Mouse (Mus musculus) forebrain, embryonic 14.5 days (tissue): ENCODE measurements at regions not wholly inside any gene's neighbourhood (a gene's known extent, or its start where the extent isn't known, plus 50 kb on each side); places are given as distances from the start of the nearest gene placed in this dataset.

ENCODE experiments used
- ATAC-seq: fragments of 200-750 bp; cut with Nextera tagmentation; 2 replicates; pipeline ENCODE4 v1.8.0; 2017; ENCODE audit warnings: mild to moderate bottlenecking, moderate library complexity
- DNase-seq: peaks from one replicate; pipeline ENCODE4 v3.0.0-alpha.2; 2015; ENCODE audit warnings: low spot score
- H3K27ac ChIP-seq: fragments of 300-500 bp; sonication (generic); 2 replicates; pipeline ENCODE4 v1.5.1; 2014; ENCODE audit warnings: low read depth, mild to moderate bottlenecking, control low read depth, low read length, moderate library complexity
- H3K27me3 ChIP-seq: fragments of 300-500 bp; sonication (generic); replicated peaks from 2 replicates; pipeline ENCODE4 v1.6.1; 2014; ENCODE audit warnings: low read length, control low read depth, mixed read lengths; ENCODE audit not compliant: control insufficient read depth, insufficient read depth
- H3K36me3 ChIP-seq: fragments of 300-500 bp; sonication (generic); 2 replicates; pipeline ENCODE4 v1.6.1; 2014; ENCODE audit warnings: low read length, control low read depth; ENCODE audit not compliant: control insufficient read depth, insufficient read depth
- H3K4me1 ChIP-seq: fragments of 300-500 bp; sonication (generic); 2 replicates; pipeline ENCODE4 v1.6.1; 2014; ENCODE audit warnings: antibody characterized with exemption, low read length, control low read depth; ENCODE audit not compliant: control insufficient read depth, insufficient read depth
- H3K4me2 ChIP-seq: fragments of 300-500 bp; sonication (generic); 2 replicates; pipeline ENCODE4 v1.6.1; 2014; ENCODE audit warnings: mild to moderate bottlenecking, control low read depth, low read length
- H3K4me3 ChIP-seq: fragments of 300-500 bp; sonication (generic); 2 replicates; pipeline ENCODE4 v1.5.1; 2014; ENCODE audit warnings: low read depth, low read length, control low read depth
- H3K9ac ChIP-seq: fragments of 300-500 bp; sonication (generic); 2 replicates; pipeline ENCODE4 v1.6.1; 2014; ENCODE audit warnings: mild to moderate bottlenecking, low read length, control low read depth, moderate library complexity
- H3K9me3 ChIP-seq: fragments of 300-500 bp; sonication (generic); replicated peaks from 2 replicates; pipeline ENCODE4 v1.6.1; 2016; ENCODE audit warnings: low read length, control low read depth, mixed read lengths; ENCODE audit not compliant: control insufficient read depth
- WGBS: fragments of 180-500 bp; shearing (Covaris S2); extraction: QIAGEN DNeasy Blood & Tissue Kit; methylation state at CpG from one replicate; pipeline ENCODE4 v1.1.7; 2014; 5-methylcytosine and 5-hydroxymethylcytosine counted together

GRCm38 (mm10) chr9:51637131-51637920 lies 127.8 kb upstream of the Arhgap20 start:
- H3K9me3 ChIP-seq, result no peaks in the 10 kb centered on the region
- H3K9ac ChIP-seq, result no peak overlapping the region
- H3K36me3 ChIP-seq, result no peaks in the 10 kb centered on the region
- H3K27me3 ChIP-seq, result no peaks in the 10 kb centered on the region
- no peaks in the 10 kb centered on the region for H3K4me1 ChIP-seq
- no peak overlapping the region for H3K4me2 ChIP-seq
- no peak overlapping the region for H3K27ac ChIP-seq
- DNase-seq (peak; percentile 36), ATAC-seq (no peak)
- no peak overlapping the region for H3K4me3 ChIP-seq
- WGBS, result 44% methylated on average over 6 of the region's 6 CpGs

DNA sequence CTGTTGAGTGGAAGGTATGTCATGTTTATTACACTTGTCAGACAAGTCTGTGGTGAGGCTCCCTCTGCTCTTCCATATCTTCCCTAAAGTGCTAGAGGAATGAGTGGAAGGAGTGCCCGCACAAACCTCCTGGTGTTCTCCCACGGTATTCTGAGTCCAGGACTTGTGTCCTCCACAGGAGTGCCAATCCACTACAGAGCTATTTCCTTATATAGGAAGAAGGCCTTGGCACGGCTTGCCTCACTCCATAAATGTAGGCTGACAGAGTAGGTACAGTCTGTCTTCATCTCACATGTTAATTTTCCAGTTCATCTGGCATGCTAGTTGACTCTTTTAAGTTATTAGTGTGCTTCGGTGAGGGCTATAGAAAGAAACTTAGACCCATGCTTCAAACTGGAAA lies 123.4 kb upstream of the Arhgap20 start:
- Histone ChIP-seq H3K36me3 (no peaks in the 10 kb centered on the region), H3K4me3 (no peak overlapping the region), H3K9ac (no peak overlapping the region), H3K9me3 (no peaks in the 10 kb centered on the region), H3K4me1 (no peaks in the 10 kb centered on the region), H3K27me3 (no peaks in the 10 kb centered on the region), H3K4me2 (no peak overlapping the region), H3K27ac (no peak overlapping the region)
- 83% methylated on average over 4 of the region's 4 CpGs for WGBS
- ATAC-seq, result no peak
- DNase-seq, result no peak

GRCm38 (mm10) chr9:51645426-51645825 lies 119.7 kb upstream of the Arhgap20 start:
- ATAC-seq (no peak), DNase-seq (no peak)
- Histone ChIP-seq H3K36me3 (no peaks in the 10 kb centered on the region), H3K27ac (no peak overlapping the region), H3K9ac (no peak overlapping the region), H3K4me3 (no peak overlapping the region), H3K4me1 (no peaks in the 10 kb centered on the region), H3K4me2 (no peak overlapping the region), H3K27me3 (no peaks in the 10 kb centered on the region), H3K9me3 (no peaks in the 10 kb centered on the region)
- 77% methylated on average over 1 of the region's 1 CpGs for WGBS

DNA sequence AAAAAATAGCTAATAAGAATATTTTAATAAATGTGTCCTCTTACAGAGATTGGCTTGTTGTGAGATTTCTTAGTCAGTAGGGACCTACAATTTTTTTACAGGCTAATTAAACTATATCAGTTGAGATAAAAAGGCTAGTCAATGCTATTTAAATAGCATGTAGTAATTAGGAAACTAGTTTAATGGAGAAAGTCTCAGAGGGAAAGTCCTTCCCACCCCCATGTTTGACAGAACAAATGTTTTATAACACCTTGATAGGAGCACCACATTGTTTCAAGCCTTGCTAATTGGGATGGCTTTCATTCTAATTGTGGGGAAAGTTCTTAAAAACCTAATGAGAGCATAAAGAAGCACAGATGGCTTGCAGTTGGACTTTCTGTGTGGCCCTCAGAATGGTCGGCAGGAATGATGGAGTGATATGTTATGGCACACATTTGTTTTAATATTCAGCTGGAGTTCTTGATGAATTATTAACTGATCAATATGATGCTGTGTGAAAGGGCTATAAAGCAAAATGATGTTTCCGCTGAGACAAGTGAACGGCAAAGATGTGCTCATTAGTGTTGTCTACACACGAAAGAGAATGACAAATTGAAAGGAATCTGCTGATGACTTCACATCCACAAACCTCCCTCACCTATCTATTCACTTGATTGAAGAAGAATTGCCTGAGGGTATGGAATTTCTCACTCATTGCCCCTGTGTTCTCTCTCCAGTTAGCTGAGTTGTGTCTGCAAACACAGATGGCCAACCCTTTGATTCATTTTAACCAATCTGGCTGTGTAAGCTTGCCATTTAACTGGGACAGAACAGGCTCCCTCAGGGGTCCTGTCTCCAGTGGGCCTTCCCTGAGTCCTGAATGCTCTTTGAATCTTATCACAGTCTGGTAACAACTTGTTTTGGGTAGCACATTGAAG lies 111.5 kb upstream of the Arhgap20 start:
- Histone ChIP-seq H3K9me3 (no peaks in the 10 kb centered on the region), H3K4me1 (no peaks in the 10 kb centered on the region), H3K27me3 (no peaks in the 10 kb centered on the region), H3K27ac (no peak overlapping the region), H3K4me2 (no peak overlapping the region), H3K4me3 (no peak overlapping the region), H3K36me3 (no peaks in the 10 kb centered on the region), H3K9ac (no peak overlapping the region)
- 50% methylated on average over 4 of the region's 4 CpGs for WGBS
- peak; percentile 78 for ATAC-seq
- peak; percentile 67 for DNase-seq

DNA sequence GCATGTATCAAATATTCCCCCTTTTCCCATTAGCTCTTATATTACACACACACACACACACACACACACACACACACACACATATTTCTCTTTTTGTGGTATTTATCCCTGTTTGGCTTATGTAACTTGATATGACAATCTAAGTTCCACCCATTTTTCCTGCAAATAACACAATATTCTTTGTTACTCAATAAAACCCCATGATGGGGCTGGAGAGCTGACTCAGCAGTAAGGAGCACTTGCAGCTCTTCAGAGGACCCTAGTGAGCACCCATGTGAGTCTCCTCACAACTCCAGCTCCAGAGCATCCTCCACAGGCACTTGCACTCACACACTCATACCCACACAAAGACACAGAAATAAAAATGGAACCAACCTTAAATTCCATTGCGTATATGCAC lies 110.5 kb upstream of the Arhgap20 start:
- H3K4me3 ChIP-seq, result no peak overlapping the region
- no peak overlapping the region for H3K4me2 ChIP-seq
- 96% methylated on average over 1 of the region's 1 CpGs for WGBS
- ATAC-seq, result no peak
- H3K27me3 ChIP-seq, result no peaks in the 10 kb centered on the region
- no peak for DNase-seq
- H3K9ac ChIP-seq, result no peak overlapping the region
- H3K36me3 ChIP-seq, result no peaks in the 10 kb centered on the region
- no peaks in the 10 kb centered on the region for H3K4me1 ChIP-seq
- no peak overlapping the region for H3K27ac ChIP-seq
- H3K9me3 ChIP-seq, result no peaks in the 10 kb centered on the region

DNA sequence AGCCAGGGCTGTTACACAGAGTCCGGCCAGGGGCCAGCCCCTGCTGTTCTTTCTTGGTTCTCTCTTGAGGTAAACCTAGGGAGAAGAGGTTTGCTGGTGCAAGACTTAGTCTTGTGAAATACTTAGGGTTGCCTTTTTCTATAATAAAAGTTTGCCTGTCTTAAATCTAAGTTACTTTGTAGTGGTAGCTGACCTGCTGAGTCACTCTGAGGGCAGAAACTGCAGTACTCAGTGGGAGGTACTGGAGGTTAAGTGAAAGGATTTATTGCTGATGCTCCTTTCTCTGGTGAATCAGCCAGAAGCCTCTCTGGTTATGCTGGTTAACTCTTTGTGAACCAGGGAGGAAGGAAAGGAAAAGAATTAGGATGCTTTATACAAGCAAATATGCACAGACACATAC lies 107.3 kb upstream of the Arhgap20 start:
- DNase-seq (no peak), ATAC-seq (no peak)
- no peak overlapping the region for H3K4me3 ChIP-seq
- H3K36me3 ChIP-seq, result no peaks in the 10 kb centered on the region
- H3K9ac ChIP-seq, result no peak overlapping the region
- H3K4me2 ChIP-seq, result no peak overlapping the region
- H3K27me3 ChIP-seq, result no peaks in the 10 kb centered on the region
- H3K9me3 ChIP-seq, result no peaks in the 10 kb centered on the region
- no peak overlapping the region for H3K27ac ChIP-seq
- H3K4me1 ChIP-seq, result no peaks in the 10 kb centered on the region
- WGBS, result 83% methylated on average over 1 of the region's 1 CpGs

DNA sequence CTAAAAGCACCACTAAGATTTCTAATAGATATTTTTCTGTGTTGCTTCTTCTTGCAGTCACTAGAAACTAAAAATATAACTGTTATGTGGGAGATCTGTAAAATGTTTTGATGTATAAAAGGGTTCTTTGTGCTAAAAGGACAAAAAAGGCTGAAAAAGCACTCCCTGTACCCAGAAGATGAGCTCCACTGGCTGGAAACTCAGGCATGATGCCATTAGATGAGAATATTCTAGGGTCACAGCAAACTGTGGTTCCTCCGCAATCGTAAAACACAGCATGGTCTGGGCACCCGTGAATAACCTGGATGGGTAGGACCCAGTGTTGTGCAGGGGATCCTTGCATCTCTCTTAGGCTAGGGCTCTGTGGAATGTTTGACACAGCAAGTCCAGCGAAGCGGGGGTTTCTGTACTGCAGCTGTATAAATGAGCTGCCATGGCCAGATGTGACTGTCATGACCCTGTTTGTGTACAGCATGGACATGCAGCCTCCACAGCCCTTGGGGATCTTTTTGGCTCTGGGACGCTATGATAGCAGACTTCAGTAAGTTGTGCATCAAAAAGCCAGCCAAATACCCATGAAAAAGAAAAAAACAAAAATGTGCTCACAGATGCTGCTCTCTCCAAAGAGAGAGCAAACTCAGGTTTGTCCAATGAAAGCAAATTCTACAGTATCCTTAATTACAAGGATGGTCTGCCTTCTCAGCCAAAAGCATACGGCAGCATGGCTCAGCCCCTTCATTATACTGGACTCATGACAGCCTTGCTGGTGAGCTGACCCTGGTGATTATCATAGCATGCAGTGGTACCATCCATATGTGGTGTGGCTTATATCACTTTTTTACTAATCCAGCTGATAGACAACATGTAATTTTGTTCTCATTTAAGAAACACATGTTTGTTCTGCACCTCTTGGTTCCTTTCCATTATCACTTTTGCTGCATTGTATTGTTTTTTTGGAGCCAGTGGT lies 103.9 kb upstream of the Arhgap20 start:
- Histone ChIP-seq H3K9me3 (no peaks in the 10 kb centered on the region), H3K4me2 (no peak overlapping the region), H3K27ac (no peak overlapping the region), H3K4me3 (no peak overlapping the region), H3K9ac (no peak overlapping the region), H3K27me3 (no peaks in the 10 kb centered on the region), H3K4me1 (no peaks in the 10 kb centered on the region), H3K36me3 (no peaks in the 10 kb centered on the region)
- 89% methylated on average over 7 of the region's 7 CpGs for WGBS
- DNase-seq (no peak), ATAC-seq (no peak)

DNA sequence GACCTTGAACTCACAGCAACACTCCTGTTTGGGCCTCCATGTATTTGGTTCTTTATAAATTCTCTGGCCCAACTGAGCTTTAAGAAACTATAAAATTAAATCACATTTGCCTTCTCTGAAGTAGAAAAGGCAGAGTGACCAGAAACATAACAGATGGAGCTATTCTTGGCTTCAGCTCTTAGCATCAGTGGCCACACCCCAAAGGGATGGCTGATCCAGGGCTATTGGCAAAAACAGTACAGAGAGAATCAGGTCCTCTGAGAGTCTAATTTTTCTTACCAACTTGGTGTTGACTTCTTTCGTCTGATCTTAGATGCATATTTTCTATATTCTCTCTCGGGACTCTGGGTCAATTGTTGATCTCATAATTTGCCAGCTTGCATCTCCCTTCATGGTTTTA lies 103.2 kb upstream of the Arhgap20 start:
- 89% methylated on average over 2 of the region's 2 CpGs for WGBS
- DNase-seq, result no peak
- no peak overlapping the region for H3K4me2 ChIP-seq
- no peaks in the 10 kb centered on the region for H3K4me1 ChIP-seq
- H3K27ac ChIP-seq, result no peak overlapping the region
- H3K9ac ChIP-seq, result no peak overlapping the region
- no peaks in the 10 kb centered on the region for H3K9me3 ChIP-seq
- no peak for ATAC-seq
- no peaks in the 10 kb centered on the region for H3K27me3 ChIP-seq
- H3K36me3 ChIP-seq, result no peaks in the 10 kb centered on the region
- H3K4me3 ChIP-seq, result no peak overlapping the region
